Mouse (Mus musculus) left cerebral cortex, postnatal 25 days (tissue): ENCODE data around the gene Olfr1448. TPM values are rescaled to one million over a fixed set of nuclear protein-coding genes. Genes with fewer than 3 reads are reported as not detected.
"Not testable (repeated sequence)": the region's sequence is repeated elsewhere in the genome, so short reads cannot be mapped to it uniquely, and the experiment has no call there.

Experiments used
- DNase-seq, 2 experiments: peaks; one replicate each; pipeline ENCODE4 v3.0.0; 2022; ENCODE audit warnings: low spot score in 2 of 2, mixed read lengths in 1 of 2
- intact Hi-C: fragments of 180-260 bp; cut with DNase I; formaldehyde crosslinking; loops from one replicate; pipeline ENCODE4 v1.15.1; 2025
- total RNA-seq, 2 experiments: library from RNA; stranded (reverse); gene quantifications; 2 replicates each; pipeline ENCODE4 v1.2.3; 2021

The Olfr1448 gene
- not detected for total RNA-seq

DNA sequence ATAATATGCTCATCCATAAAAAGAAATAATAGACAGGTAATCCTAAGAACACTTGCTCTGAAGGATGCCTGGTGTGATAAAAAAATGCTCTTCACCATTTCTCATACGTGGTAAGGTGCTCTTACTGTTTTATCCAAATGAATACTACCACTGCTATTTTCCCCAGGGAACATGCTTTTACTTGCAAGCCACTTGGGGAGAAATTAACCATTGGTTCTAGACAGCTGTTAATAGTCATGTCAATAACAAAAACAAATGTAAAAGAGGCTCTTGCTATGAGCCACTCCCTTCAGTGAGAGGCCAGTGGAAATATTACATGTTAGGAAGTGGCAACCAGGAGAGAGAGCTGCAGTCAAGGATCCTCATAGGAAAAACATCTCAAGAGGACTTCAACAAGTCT, at the start of gene Olfr1448:
Gene Olfr1448 (minus strand): TSS at position 101 of the 400 bp plus-strand sequence.
- intact Hi-C loops, result no loop called here
- no peak for DNase-seq

DNA sequence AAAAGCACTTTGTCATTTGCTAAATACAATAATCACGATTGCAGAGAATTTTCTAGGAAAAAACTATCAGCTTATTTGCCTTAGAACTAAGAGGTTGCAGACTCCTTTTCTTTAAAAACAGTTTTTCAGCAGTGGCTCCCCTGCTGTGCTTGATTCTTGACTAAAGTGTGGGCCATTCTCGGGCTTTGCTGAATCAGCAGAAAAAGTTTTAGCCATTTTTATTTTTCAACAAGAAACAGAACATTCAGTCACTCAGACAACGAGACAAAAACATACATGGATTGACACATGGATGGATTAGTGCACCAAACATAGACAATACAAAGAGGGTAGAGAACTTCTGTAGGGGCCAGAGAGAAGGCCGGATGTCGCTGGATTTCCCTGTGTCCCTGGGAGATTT, 45.9 kb upstream of the Olfr1448 start:
- DNase-seq, intact Hi-C loops: not testable (repeated sequence)

DNA sequence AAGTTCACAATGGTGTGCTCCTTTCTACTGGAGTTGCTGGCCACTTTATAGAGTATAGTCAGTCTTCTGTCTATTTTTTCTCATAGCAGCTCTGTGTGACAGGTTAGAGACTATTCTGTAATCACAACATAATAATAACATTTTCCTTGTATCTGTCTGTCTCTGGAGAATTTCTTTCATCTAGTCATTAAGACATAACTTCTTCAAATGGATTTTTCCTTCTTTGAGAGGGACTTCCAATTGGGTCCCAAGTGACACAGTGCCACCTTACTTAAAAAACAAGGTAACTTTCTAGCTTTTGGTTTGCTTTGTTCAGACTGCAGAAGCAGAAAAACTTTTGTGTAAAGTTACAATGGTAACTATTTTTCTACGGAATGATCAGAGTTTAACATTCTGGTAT, 25.7 kb upstream of the Olfr1448 start, which contains the start of gene Olfr1450:
Gene Olfr1450 (plus strand): TSS at position 301 of the 400 bp plus-strand sequence.
- intact Hi-C loops, result no loop called here
- no peak for DNase-seq

DNA sequence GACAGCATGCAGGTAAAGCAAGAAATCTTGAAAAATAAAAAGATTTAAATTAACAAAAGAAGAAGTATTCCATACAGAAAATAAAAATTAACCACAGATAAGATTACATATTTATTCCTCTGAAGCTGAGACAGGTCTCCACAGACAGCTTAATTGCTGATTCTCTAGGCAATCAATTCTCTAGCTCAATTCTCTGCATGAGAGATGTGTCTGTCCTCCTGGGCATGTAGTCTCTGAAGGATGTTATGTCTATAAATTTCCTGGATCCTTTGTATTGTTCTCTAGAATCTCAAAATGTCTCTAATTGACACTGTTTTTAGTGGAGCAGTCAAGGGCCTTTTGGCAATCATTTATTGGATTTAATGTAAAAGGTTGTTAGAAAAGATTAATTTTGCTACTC, 6.3 kb upstream of the Olfr1448 start, which contains the start of gene Olfr1449:
Gene Olfr1449 (plus strand): TSS at position 301 of the 400 bp plus-strand sequence.
- intact Hi-C loops, result no loop called here
- no peak for DNase-seq

- intact Hi-C loops, result no loop called here
- no peak for DNase-seq
Observed at GRCm38 (mm10) chr19:12903643-12904042, 20.6 kb downstream of the Olfr1448 start, which contains the start of gene Olfr1447. Gene Olfr1447, minus strand, starts transcription at chr19:12903743.

GRCm38 (mm10) chr19:12893424-12893823, 30.8 kb downstream of the Olfr1448 start, which contains the start of gene Olfr1446:
Gene Olfr1446, minus strand, starts transcription at chr19:12893524.
- intact Hi-C loops, result no loop called here
- no peak for DNase-seq

DNA sequence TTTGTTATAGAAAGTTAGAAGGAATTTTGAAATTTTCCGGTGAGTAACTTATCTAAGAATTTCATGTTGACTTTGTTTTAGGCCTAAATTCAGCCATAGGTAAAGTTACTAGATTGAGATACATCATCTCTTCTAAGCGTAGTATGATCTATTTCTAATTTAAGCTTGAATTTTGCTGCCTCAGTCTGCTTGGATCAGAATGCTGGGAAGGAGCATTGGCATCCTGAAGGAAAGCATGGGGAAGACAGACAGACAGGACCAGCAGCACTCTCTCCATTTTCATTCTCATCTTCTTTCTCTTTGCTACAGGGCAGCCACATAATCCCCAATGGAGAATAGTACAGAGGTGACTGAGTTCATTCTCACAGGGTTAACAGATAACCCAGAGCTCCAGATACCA, 40.7 kb downstream of the Olfr1448 start, which contains the start of gene Olfr1445:
Gene Olfr1445 (plus strand): TSS at position 301 of the 400 bp plus-strand sequence.
- intact Hi-C loops, result no loop called here
- DNase-seq, result no peak

Other genes starting within 250 kb of the Olfr1448 start
- gene Olfr1443, start 246.3 kb downstream of the Olfr1448 start, total RNA-seq, result not detected
- gene Keg1, start 228.6 kb downstream of the Olfr1448 start, total RNA-seq, result not detected
- gene Cntf, start 158.8 kb downstream of the Olfr1448 start, total RNA-seq, result 1 to 10 TPM; 2.6 to 3.6 TPM
- 10 to 100 TPM; 94.5 to 98.0 TPM for gene Zfp91, start 128.3 kb downstream of the Olfr1448 start, total RNA-seq
- gene Lpxn, start 128.2 kb downstream of the Olfr1448 start, total RNA-seq, result 1 to 10 TPM; 1.4 to 2.0 TPM
- not detected for gene Gm5244, start 77.7 kb downstream of the Olfr1448 start, total RNA-seq
- gene Olfr1444, start 67.1 kb downstream of the Olfr1448 start, total RNA-seq, result not detected
- not detected for gene Olfr1445, start 40.6 kb downstream of the Olfr1448 start, total RNA-seq
- not detected for gene Olfr1446, start 30.9 kb downstream of the Olfr1448 start, total RNA-seq
- not detected for gene Olfr1447, start 20.7 kb downstream of the Olfr1448 start, total RNA-seq
- not detected for gene Olfr1449, start 6.4 kb upstream of the Olfr1448 start, total RNA-seq
- not detected for gene Olfr1450, start 25.8 kb upstream of the Olfr1448 start, total RNA-seq
- gene Olfr1451, start 70.6 kb upstream of the Olfr1448 start, total RNA-seq, result not detected
- gene Olfr1453, start 103.9 kb upstream of the Olfr1448 start, total RNA-seq, result not detected
- gene Olfr1454, start 136.2 kb upstream of the Olfr1448 start, total RNA-seq, result not detected
- not detected for gene Olfr1457, start 173.5 kb upstream of the Olfr1448 start, total RNA-seq
- not detected for gene Olfr1458, start 182.4 kb upstream of the Olfr1448 start, total RNA-seq
- under 1 TPM; 0.05 to 0.21 TPM for gene Olfr1459, start 225.1 kb upstream of the Olfr1448 start, total RNA-seq
- gene Olfr1461, start 238.6 kb upstream of the Olfr1448 start, total RNA-seq, result not detected